Mouse (Mus musculus): ENCODE data around the gene Klk1b3.

DNA sequence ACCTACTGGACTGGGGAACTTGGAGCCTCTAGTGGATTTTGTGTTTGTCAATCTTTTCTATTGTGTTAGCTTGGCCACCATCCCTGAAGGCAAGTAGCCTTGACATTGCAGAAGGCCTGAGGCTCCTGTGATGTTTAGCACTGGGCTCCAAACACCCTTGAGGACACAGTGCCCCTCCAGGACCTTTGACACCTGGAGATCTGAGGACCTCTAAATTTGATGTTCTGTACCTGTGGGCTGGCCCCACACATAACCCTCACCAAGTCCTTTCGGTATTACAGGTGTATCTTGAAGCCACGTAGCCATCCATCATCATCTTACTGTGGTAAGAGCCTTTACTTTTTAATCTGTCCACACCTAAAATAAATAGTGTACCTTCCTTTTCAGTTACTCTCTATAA lies 50.0 kb downstream of the Klk1b3 start:
- TF ChIP-seq CTCF (IDR thresholded peaks at IDR 0.05; ENCODE audit: control insufficient read depth, insufficient read depth, insufficient read length), result no peak
- no peak for TF ChIP-seq USF1 (IDR thresholded peaks at IDR 0.05; ENCODE audit: low read depth)
- TF ChIP-seq MAX (IDR thresholded peaks at IDR 0.05), result no peak
- TF ChIP-seq CEBPB (IDR thresholded peaks at IDR 0.05; ENCODE audit: low read depth), result no peak

Measured in C2C12 (cell line).